Mouse (Mus musculus) liver, postnatal 0 days (tissue): ENCODE data around the gene Adgrf3.

Experiments
- CTCF ChIP-seq: sonication (generic); IDR thresholded peaks from 2 replicates; pipeline ENCODE4 v1.5.1; 2016; ENCODE audit warnings: antibody characterized with exemption, low read depth
- EP300 ChIP-seq: IDR thresholded peaks from 2 replicates; pipeline ENCODE4 v1.6.1; 2016; ENCODE audit warnings: antibody characterized with exemption, low read depth, mild to moderate bottlenecking

DNA sequence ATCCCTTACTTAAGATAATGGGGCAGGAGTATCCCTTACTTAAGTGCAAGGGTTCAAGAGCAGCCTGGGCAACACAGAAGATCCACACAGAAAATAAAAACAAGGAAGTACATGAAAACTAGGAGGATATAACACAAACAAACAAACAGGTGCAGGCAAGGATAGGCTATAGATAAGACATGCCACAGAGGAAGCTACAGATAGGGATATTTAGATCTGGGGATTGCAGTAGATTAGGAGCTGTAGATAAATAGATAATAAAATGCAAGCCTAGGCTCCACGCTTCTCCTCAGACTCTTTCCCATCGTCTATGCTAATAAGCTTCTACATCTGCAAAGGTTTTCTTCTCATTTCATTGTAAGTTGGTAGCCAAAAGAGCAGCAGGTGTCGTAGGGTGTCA, 488 bp downstream of the Adgrf3 start:
- TF ChIP-seq EP300, result no peak
- TF ChIP-seq CTCF, result no peak
